Mouse (Mus musculus): Measurements from ENCODE around the gene Tmc6.

DNA sequence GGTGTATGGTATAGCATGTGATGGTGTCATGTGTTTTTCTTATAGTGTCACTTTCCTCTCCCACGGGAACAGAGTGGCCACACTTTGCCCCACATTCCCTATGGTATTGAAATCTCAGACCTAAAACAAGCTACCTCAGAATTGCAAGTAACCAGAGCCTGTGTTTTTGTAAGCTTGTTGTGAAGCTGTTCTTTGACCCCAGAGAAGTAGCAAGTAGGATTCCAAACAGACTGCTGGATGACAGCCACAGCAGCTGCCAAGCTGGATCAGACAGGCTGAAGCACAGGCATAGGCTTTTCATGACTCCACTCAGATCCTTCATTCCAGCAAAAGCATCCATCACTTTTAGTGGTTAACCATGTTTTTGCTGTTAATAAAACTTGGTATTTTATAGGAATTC lies 53.2 kb downstream of the Tmc6 start:
- TF ChIP-seq CTCF (IDR thresholded peaks at IDR 0.05; ENCODE audit: insufficient read depth, low read depth, low read length) (no peak), POLR2A (IDR thresholded peaks at IDR 0.05; ENCODE audit: insufficient read depth, low read depth, low read length) (no peak)

Data from olfactory bulb, adult 2 months (tissue).